In the genomic region with DNA sequence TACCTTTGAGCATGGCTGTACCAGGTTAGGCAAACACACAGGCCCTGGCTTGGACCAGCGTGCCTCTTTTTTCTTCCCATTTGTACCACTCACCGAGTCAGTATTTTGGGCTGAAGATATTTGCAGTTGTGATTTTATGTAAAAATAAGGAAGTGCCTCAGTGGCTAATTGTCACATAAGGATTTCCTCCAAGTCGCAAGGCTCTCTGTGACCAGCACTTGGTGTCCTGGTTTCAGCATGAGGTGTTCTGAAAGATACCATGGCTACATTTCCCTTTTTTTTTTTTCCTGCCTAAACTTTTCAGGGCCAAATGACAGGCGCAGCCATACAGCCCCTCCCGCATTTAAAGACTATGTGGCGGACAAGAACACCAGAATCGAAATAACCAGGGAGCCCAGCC, we compare ENCODE assay signal across 8 mouse cellular contexts. TPM values are rescaled to one million over a fixed set of nuclear protein-coding genes. Genes with fewer than 3 reads are reported as not detected.
DNase-seq lines count a peak whose midpoint lies in the region; ATAC-seq and TF ChIP-seq lines count a peak whose summit lies in the region.
"Had no signal": no experiment of that assay in that cellular context is flagged by ENCODE, and none has a peak within 500 bp of the region (broad histone marks: within the 10 kb centered on the region; RNA-seq: fewer than 3 reads in every experiment).

No protein-coding gene starts in this region.

- H3K27ac ChIP-seq in ES-Bruce4 (ENCODE audit: insufficient read depth, low read length): no peak overlapping the region
- H3K27ac ChIP-seq in hindbrain, embryonic 14.5 days: 0 out of 2 replicates have a peak overlapping the region, but pooled peaks have one; percentile 33
- H3K27ac ChIP-seq in gastrocnemius, adult 2 months: no peak overlapping the region

- no peak for TF ChIP-seq CTCF in ES-Bruce4 (IDR thresholded peaks at IDR 0.05; ENCODE audit: low read depth, low read length)
- no peak for TF ChIP-seq CTCF in gastrocnemius, adult 2 months (IDR thresholded peaks at IDR 0.05)

- H3K36me3 ChIP-seq in ES-Bruce4 (ENCODE audit: control insufficient read depth, insufficient read depth, low read length, poor library complexity, severe bottlenecking): no peaks in the 10 kb centered on the region
- H3K36me3 ChIP-seq in hindbrain, embryonic 14.5 days (replicated peaks; ENCODE audit: control insufficient read depth, insufficient read depth): no peaks in the 10 kb centered on the region

- H3K4me3 ChIP-seq in ES-Bruce4 (ENCODE audit: low read depth, low read length): no peak overlapping the region
- no peak overlapping the region for H3K4me3 ChIP-seq in hindbrain, embryonic 14.5 days (replicated peaks; ENCODE audit: low read length)
- no peak overlapping the region for H3K4me3 ChIP-seq in gastrocnemius, adult 2 months

- intact Hi-C loops in gastrocnemius, adult 2 months (cut with DNase I): no loop called here

- peak overlapping the region; percentile 47; the same call in 1 of the 2 replicates for H3K9ac ChIP-seq in ES-Bruce4 (ENCODE audit: low read depth, poor library complexity, severe bottlenecking)
- H3K9ac ChIP-seq in hindbrain, embryonic 14.5 days: peak overlapping the region; percentile 69; the same call in 1 of the 2 replicates

- no peaks in the 10 kb centered on the region for H3K9me3 ChIP-seq in ES-Bruce4 (replicated peaks; ENCODE audit: control insufficient read depth, insufficient read depth, low read length, poor library complexity, severe bottlenecking)
- no peaks in the 10 kb centered on the region for H3K9me3 ChIP-seq in hindbrain, embryonic 14.5 days (ENCODE audit: control insufficient read depth, low read length)

- 58% methylated on average over 7 of the region's 7 CpGs for WGBS in hindbrain, embryonic 14.5 days

- H3K4me2 ChIP-seq in hindbrain, embryonic 14.5 days (replicated peaks): peak overlapping the region; percentile 95

- no peaks in the 10 kb centered on the region for H3K27me3 ChIP-seq in ES-Bruce4 (ENCODE audit: control insufficient read depth, insufficient read depth, low read length, poor library complexity, severe bottlenecking)
- no peaks in the 10 kb centered on the region for H3K27me3 ChIP-seq in hindbrain, embryonic 14.5 days (ENCODE audit: control insufficient read depth, insufficient read depth, low read length)

- no peak for TF ChIP-seq EP300 in ES-Bruce4 (IDR thresholded peaks at IDR 0.05; ENCODE audit: insufficient read depth, low read depth, low read length)

- TF ChIP-seq POLR2A in ES-Bruce4 (IDR thresholded peaks at IDR 0.05; ENCODE audit: insufficient read depth, low read length): no peak

- no peak for DNase-seq in hindbrain, embryonic 14.5 days (ENCODE audit: low spot score)
- DNase-seq in cerebellum, postnatal 10 days: no peak
- DNase-seq in yolk sac, embryonic 10.5 days (ENCODE audit: low spot score): no peak
- DNase-seq in gastrocnemius, adult 2 months: no peak
- DNase-seq: cerebellum, postnatal 25 days had no signal

- peak; percentile 53 for ATAC-seq in common myeloid progenitor, adult 5-6 weeks (replicated peaks; ENCODE audit: low read depth, poor library complexity, severe bottlenecking)
- ATAC-seq in hindbrain, embryonic 14.5 days (ENCODE audit: low FRiP score): no peak
- ATAC-seq in megakaryocyte, adult 5-6 weeks (ENCODE audit: poor library complexity, severe bottlenecking): peak; percentile 59

- H3K4me1 ChIP-seq in ES-Bruce4 (ENCODE audit: control insufficient read depth, insufficient read depth, low read length): peaks cover 2% of the 10 kb centered on the region
- 0 out of 2 replicates have a peak, but pooled peaks cover 4% of the 10 kb centered on the region for H3K4me1 ChIP-seq in hindbrain, embryonic 14.5 days (replicated peaks; ENCODE audit: control insufficient read depth, insufficient read depth, low read length)

RNA-seq across cellular contexts. Expression of a gene that starts 9.7 kb away (rescaled TPM):
- polyA plus RNA-seq in ES-Bruce4 (2011; ENCODE audit: insufficient read depth, insufficient read length, low read depth, missing spikeins): 6.7 and 9.0 TPM in 2 replicates
- total RNA-seq in common myeloid progenitor, adult 5-6 weeks (2017): 17.0 and 17.2 TPM in 2 replicates
- 31.1 and 41.6 TPM in 2 replicates for polyA plus RNA-seq in hindbrain, embryonic 14.5 days (2014; fragmentation: Nextera tagmentation; extraction: Ambion mirVana)
- 2.9 and 3.6 TPM in 2 replicates for total RNA-seq in megakaryocyte, adult 5-6 weeks (2015)
- total RNA-seq in megakaryocyte, adult 5-6 weeks (2017): 2.7 TPM in 2 replicates
- not detected for total RNA-seq in gastrocnemius, adult 2 months (2021)

RNA-seq across cellular contexts. Expression of a gene that starts 16.3 kb away (rescaled TPM):
- 949 and 975 TPM in 2 replicates for polyA plus RNA-seq in ES-Bruce4 (2011; ENCODE audit: insufficient read depth, insufficient read length, low read depth, missing spikeins)
- total RNA-seq in common myeloid progenitor, adult 5-6 weeks (2017): 700 and 803 TPM in 2 replicates
- polyA plus RNA-seq in hindbrain, embryonic 14.5 days (2014; fragmentation: Nextera tagmentation; extraction: Ambion mirVana): 447 and 451 TPM in 2 replicates
- total RNA-seq in megakaryocyte, adult 5-6 weeks (2015): 221 and 239 TPM in 2 replicates
- total RNA-seq in megakaryocyte, adult 5-6 weeks (2017): 322 and 343 TPM in 2 replicates
- total RNA-seq in gastrocnemius, adult 2 months (2021): 100 to 1,000 TPM in 1 of 2 experiments, 10 to 100 TPM in 1; 81.7 to 100 TPM
